Mouse (Mus musculus): Measurements from ENCODE around the gene Tenm3. TPM values are rescaled to one million over a fixed set of nuclear protein-coding genes. Genes with fewer than 3 reads are reported as not detected.

Tenm3 gene
- polyA plus RNA-seq, 1 experiment from 2014 or later = 36.8 TPM

DNA sequence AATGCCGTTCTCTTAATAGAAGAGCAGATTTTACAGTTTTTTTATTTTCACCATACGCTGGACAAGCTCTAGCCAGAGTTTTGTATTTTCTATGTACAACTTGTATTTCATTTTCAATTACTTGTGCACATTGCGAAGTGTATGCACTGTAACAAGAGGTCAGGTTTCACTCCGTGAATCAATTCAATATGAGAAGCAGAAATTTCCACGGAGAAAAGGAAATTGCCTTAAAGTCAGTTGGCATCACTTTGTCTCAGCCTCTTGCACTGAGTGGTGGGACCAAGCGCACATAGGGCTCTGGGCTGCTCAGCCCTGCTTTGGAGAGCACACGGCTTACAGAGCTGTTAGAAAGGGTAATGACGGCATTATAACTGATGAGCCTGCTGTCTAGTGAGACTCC, 41.5 kb downstream of the Tenm3 start:
- Histone ChIP-seq H3K4me3 (no peak overlapping the region), H3K27ac (no peak overlapping the region), H3K4me1 (no peaks in the 10 kb centered on the region), H3K27me3 (replicated peaks) (no peaks in the 10 kb centered on the region), H3K9ac (no peak overlapping the region), H3K36me3 (no peaks in the 10 kb centered on the region), H3K4me2 (replicated peaks) (no peak overlapping the region), H3K9me3 (no peaks in the 10 kb centered on the region)
- 66% methylated on average over 8 of the region's 8 CpGs for WGBS
- no peak for ATAC-seq (ENCODE audit: low FRiP score, low read depth)

DNA sequence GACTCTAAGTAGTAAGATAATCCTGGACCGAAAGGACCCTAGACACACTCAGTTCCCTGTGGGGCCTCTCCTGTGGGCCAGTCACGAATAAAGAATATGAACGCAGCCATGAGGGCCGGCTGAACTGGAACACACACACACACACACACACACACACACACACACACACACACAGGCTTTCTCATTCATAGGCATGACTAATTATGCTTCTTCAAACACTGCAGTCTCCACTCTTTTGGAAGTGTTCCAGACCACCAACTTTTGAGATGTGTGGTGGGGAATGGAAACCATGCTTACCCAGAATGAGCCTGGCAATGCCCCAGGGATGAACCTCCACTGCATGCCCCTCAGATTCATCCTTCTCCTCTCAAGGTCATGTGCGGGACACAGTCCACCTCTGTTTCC, 45.8 kb downstream of the Tenm3 start:
- Histone ChIP-seq H3K9ac (no peak overlapping the region), H3K4me2 (replicated peaks) (no peak overlapping the region), H3K27ac (no peak overlapping the region), H3K27me3 (replicated peaks) (no peaks in the 10 kb centered on the region), H3K4me1 (peaks cover 10% of the 10 kb centered on the region; the same call in 1 of the 2 replicates), H3K36me3 (no peaks in the 10 kb centered on the region), H3K9me3 (no peaks in the 10 kb centered on the region), H3K4me3 (no peak overlapping the region)
- ATAC-seq (ENCODE audit: low FRiP score, low read depth) = 0 out of 2 replicates have a peak, but pooled peaks have one; percentile 48
- 67% methylated on average over 5 of the region's 5 CpGs for WGBS

GRCm38 (mm10) chr8:48794285-48794684, 49.5 kb downstream of the Tenm3 start:
- 69% methylated on average over 7 of the region's 7 CpGs for WGBS
- no peak overlapping the region for H3K27ac ChIP-seq
- no peaks in the 10 kb centered on the region for H3K9me3 ChIP-seq
- H3K4me2 ChIP-seq (replicated peaks) = no peak overlapping the region
- H3K9ac ChIP-seq = no peak overlapping the region
- no peaks in the 10 kb centered on the region for H3K36me3 ChIP-seq
- H3K27me3 ChIP-seq (replicated peaks) = no peaks in the 10 kb centered on the region
- no peak for ATAC-seq (ENCODE audit: low FRiP score, low read depth)
- peaks cover 10% of the 10 kb centered on the region; the same call in 1 of the 2 replicates for H3K4me1 ChIP-seq
- no peak overlapping the region for H3K4me3 ChIP-seq

DNA sequence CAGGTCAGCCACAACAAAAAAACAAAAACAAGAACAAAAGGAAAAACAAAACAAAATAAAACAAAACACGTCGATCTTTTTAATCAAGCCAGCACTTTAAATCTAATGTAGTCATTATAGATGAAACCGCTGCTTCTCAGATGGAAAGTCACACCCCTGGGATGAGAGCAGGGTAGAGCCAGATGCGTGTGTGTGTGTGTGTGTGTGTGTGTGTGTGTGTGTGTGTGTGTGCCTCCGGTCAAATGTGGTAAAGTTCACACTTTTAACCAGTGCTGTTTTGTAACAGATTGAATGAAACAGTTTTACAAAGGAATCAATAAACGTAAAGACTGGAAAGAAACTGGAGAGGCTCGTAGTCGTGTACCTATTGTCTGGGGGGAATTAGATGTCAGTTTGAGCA, 50.0 kb downstream of the Tenm3 start:
- ATAC-seq (ENCODE audit: low FRiP score, low read depth) = no peak
- H3K9ac ChIP-seq = no peak overlapping the region
- no peaks in the 10 kb centered on the region for H3K27me3 ChIP-seq (replicated peaks)
- H3K4me3 ChIP-seq = no peak overlapping the region
- no peaks in the 10 kb centered on the region for H3K9me3 ChIP-seq
- 45% methylated on average over 8 of the region's 8 CpGs for WGBS
- no peaks in the 10 kb centered on the region for H3K36me3 ChIP-seq
- no peak overlapping the region for H3K4me2 ChIP-seq (replicated peaks)
- no peak overlapping the region for H3K27ac ChIP-seq
- peaks cover 10% of the 10 kb centered on the region; the same call in 1 of the 2 replicates for H3K4me1 ChIP-seq

DNA sequence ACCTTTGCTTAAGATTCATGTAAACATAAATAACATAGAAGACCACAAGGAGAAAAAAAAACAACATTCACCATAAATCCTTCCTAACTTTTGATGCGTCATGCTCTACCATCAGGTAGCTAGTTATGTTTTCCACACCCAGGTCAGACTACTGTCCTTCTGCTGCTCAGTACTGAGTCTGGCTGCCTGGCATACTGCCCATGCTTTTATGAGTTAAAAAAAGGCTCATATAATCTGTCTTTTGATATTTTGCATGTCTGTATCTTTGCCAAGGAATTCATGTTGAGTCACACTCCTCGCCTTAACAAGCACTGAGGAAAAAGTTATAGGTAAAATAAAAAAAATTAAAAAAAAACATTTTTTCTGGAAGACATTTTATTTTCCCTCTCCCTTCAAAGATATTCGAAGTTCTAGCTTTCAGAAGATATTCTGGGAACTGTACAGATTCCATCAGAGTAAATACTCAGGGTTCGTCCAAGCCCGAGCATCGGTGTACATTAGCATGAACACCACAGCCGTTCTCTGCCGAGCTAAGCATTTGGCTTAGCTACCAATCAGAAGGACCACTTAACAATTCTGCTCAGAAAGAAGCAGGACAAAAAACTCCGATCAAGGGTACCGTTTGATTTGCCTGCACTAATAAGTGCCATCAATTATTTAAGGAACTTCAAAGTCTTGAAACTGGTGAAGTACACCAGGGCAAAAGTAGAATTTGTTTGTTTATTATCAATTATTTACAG, 51.0 kb downstream of the Tenm3 start:
- 70% methylated on average over 10 of the region's 10 CpGs for WGBS
- ATAC-seq (ENCODE audit: low FRiP score, low read depth) = no peak

DNA sequence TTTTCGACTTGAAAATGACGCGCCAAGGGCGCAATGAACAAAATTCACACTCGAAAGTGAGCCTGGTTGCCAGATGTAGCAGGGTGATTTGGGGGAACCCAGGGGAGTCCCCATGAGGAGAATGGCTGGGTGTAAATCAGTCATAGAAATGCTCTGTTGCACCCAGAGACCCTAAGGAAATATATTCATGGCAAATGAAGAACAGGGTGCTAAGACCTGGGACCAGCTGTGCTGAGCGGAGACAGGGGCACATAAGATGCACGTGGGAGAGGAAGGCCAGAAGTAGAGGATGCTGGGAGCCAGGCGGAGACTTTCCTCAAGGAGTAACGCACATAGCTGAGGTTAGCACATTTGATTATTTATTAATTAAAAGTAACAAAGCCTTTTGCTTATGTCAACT, 60.4 kb downstream of the Tenm3 start:
- Histone ChIP-seq H3K27me3 (replicated peaks) (no peaks in the 10 kb centered on the region), H3K4me2 (replicated peaks) (no peak overlapping the region), H3K4me3 (no peak overlapping the region), H3K9ac (no peak overlapping the region), H3K4me1 (no peaks in the 10 kb centered on the region), H3K9me3 (no peaks in the 10 kb centered on the region), H3K27ac (no peak overlapping the region), H3K36me3 (no peaks in the 10 kb centered on the region)
- ATAC-seq (ENCODE audit: low FRiP score, low read depth) = no peak
- 80% methylated on average over 9 of the region's 9 CpGs for WGBS

More for the DNA sequence above, 51.0 kb downstream of the Tenm3 start:
- Histone ChIP-seq H3K36me3 (no peaks in the 10 kb centered on the region), H3K4me1 (peaks cover 10% of the 10 kb centered on the region; the same call in 1 of the 2 replicates), H3K27me3 (replicated peaks) (no peaks in the 10 kb centered on the region), H3K9ac (no peak overlapping the region), H3K27ac (no peak overlapping the region), H3K4me2 (replicated peaks) (no peak overlapping the region), H3K4me3 (no peak overlapping the region), H3K9me3 (no peaks in the 10 kb centered on the region)

DNA sequence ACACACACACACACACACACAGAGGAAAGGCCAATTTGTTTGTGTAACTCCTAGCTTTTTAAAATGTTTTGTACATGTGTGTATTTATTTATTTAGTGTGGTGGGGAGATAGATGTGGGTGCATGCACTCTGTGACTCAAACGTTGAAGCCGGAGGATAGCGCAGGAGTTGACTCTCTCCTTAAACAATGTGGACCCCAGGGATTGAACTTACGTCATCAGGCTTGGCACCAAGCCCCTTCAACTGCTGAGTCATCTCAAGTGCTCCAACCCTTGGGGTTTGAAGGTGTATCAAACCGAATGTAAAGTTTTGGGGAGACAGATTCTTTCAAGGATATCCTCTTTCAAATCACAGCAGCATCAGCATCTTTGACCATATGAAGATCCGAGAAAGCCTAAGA, 63.1 kb downstream of the Tenm3 start:
- H3K4me3 ChIP-seq = no peak overlapping the region
- no peak for ATAC-seq (ENCODE audit: low FRiP score, low read depth)
- no peak overlapping the region for H3K9ac ChIP-seq
- no peaks in the 10 kb centered on the region for H3K9me3 ChIP-seq
- no peak overlapping the region for H3K4me2 ChIP-seq (replicated peaks)
- H3K36me3 ChIP-seq = no peaks in the 10 kb centered on the region
- 92% methylated on average over 6 of the region's 6 CpGs for WGBS
- no peaks in the 10 kb centered on the region for H3K27me3 ChIP-seq (replicated peaks)
- H3K4me1 ChIP-seq = peaks cover 3% of the 10 kb centered on the region
- H3K27ac ChIP-seq = no peak overlapping the region

DNA sequence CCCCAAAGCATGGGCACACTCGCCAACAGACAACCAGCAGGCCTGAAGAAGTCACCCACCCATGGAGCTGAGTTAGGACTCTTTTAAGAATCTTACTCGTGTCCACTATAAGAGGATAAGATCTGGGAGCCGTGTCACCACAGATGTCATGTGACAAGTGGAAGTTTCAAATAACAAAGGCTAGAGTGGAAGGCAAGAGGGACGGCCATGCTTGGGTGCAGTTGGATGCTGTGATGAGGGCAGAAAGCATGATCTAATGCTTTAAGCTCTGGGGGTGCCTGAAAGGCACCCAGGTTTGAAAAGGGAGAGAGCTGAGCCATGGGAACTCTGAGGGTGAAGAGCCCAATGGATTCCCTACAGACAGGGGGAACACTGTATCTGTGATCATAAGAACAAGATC, 64.6 kb downstream of the Tenm3 start:
- 85% methylated on average over 4 of the region's 4 CpGs for WGBS
- Histone ChIP-seq H3K4me3 (no peak overlapping the region), H3K27me3 (replicated peaks) (no peaks in the 10 kb centered on the region)

GRCm38 (mm10) chr8:48776081-48776480, 67.7 kb downstream of the Tenm3 start:
- H3K4me2 ChIP-seq (replicated peaks) = peak overlapping the region; percentile 31; the same call in 1 of the 2 replicates
- WGBS = 55% methylated on average over 9 of the region's 9 CpGs
- peaks cover 9% of the 10 kb centered on the region for H3K4me1 ChIP-seq
- no peak overlapping the region for H3K4me3 ChIP-seq
- no peaks in the 10 kb centered on the region for H3K36me3 ChIP-seq
- 0 out of 2 replicates have a peak, but pooled peaks have one; percentile 48 for ATAC-seq (ENCODE audit: low FRiP score, low read depth)
- H3K27me3 ChIP-seq (replicated peaks) = no peaks in the 10 kb centered on the region
- no peaks in the 10 kb centered on the region for H3K9me3 ChIP-seq
- no peak overlapping the region for H3K9ac ChIP-seq
- no peak overlapping the region for H3K27ac ChIP-seq

More for the DNA sequence above, 64.6 kb downstream of the Tenm3 start:
- Histone ChIP-seq H3K9ac (no peak overlapping the region), H3K4me1 (peaks cover 9% of the 10 kb centered on the region), H3K9me3 (no peaks in the 10 kb centered on the region), H3K4me2 (replicated peaks) (no peak overlapping the region), H3K36me3 (no peaks in the 10 kb centered on the region), H3K27ac (no peak overlapping the region)
- ATAC-seq (ENCODE audit: low FRiP score, low read depth) = no peak

- no peaks in the 10 kb centered on the region for H3K9me3 ChIP-seq
- ATAC-seq (ENCODE audit: low FRiP score, low read depth) = no peak
- H3K4me3 ChIP-seq = no peak overlapping the region
- no peaks in the 10 kb centered on the region for H3K27me3 ChIP-seq (replicated peaks)
- H3K4me1 ChIP-seq = peaks cover 9% of the 10 kb centered on the region
- 13% methylated on average over 9 of the region's 9 CpGs for WGBS
- H3K27ac ChIP-seq = no peak overlapping the region
- peak overlapping the region; percentile 31 for H3K4me2 ChIP-seq (replicated peaks)
- H3K9ac ChIP-seq = no peak overlapping the region
- no peaks in the 10 kb centered on the region for H3K36me3 ChIP-seq
These were observed 68.2 kb downstream of the Tenm3 start for GRCm38 (mm10) chr8:48775531-48776037.

DNA sequence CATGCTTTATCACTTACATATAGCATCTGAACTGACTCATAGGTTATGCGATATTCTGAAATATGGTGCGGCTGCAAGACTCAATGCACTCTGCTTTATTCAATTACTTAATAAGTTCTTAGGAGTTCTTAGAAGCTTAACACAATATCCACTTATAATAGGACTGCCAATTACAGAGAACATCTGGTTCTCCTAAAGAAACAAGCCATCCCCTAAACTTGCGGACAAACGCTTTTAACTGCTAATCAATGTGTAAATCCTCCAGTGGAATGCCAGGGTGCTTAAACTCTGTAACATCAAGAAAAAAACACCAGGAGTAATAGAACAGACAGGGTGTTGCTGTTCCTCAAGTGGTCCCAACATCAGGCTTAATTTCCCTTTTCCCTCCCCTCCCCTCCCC, 68.9 kb downstream of the Tenm3 start:
- H3K27ac ChIP-seq = no peak overlapping the region
- no peak for ATAC-seq (ENCODE audit: low FRiP score, low read depth)
- H3K4me2 ChIP-seq (replicated peaks) = no peak overlapping the region
- H3K36me3 ChIP-seq = no peaks in the 10 kb centered on the region
- no peaks in the 10 kb centered on the region for H3K27me3 ChIP-seq (replicated peaks)
- no peaks in the 10 kb centered on the region for H3K9me3 ChIP-seq
- 60% methylated on average over 4 of the region's 4 CpGs for WGBS
- H3K9ac ChIP-seq = no peak overlapping the region
- H3K4me3 ChIP-seq = no peak overlapping the region
- H3K4me1 ChIP-seq = peaks cover 9% of the 10 kb centered on the region

DNA sequence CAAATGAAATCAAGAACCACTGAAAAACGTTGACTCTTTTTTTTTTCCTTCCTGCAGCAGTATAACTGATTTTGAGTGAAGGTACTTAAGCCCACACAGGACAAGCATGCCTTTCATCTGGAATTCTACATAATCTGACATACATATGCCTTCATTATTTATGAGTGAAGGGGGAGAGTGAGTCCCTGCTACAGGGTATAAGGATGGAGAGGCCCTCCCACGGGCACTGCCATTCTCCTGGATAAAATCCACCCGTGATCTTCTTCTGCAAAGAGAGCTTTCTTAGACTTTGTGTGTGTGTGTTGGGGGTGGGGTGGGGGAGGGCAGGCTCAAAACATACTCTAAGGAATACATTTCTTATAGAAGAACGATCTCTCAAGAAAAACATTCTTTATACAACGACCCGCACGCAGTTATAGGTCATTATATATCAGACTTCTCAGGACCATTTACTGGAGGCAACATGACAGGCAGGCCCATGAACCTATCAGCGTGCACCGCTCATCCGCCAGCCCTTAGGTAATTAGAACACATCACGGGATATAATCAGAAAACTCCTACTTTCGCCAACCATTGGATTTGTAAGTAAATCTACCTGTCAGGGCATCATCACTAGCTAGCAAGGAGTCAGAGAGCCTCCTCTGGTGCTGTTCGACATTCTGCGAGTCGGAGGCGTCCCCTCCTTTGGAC, 77.1 kb downstream of the Tenm3 start:
- Histone ChIP-seq H3K4me2 (replicated peaks) (no peak overlapping the region), H3K9me3 (no peaks in the 10 kb centered on the region), H3K27me3 (replicated peaks) (no peaks in the 10 kb centered on the region), H3K4me1 (peaks cover 6% of the 10 kb centered on the region; the same call in 1 of the 2 replicates), H3K4me3 (no peak overlapping the region), H3K27ac (no peak overlapping the region), H3K9ac (no peak overlapping the region), H3K36me3 (no peaks in the 10 kb centered on the region)
- WGBS = 74% methylated on average over 16 of the region's 16 CpGs
- ATAC-seq (ENCODE audit: low FRiP score, low read depth) = no peak
